Mouse (Mus musculus) R1 (cell line): ENCODE results near the gene Pcgf3.

Source experiments
- DNase-seq: peaks from one replicate; pipeline ENCODE4 v3.0.0-alpha.2; 2018; ENCODE audit warnings: low read depth, low spot score

The Pcgf3 gene

DNA sequence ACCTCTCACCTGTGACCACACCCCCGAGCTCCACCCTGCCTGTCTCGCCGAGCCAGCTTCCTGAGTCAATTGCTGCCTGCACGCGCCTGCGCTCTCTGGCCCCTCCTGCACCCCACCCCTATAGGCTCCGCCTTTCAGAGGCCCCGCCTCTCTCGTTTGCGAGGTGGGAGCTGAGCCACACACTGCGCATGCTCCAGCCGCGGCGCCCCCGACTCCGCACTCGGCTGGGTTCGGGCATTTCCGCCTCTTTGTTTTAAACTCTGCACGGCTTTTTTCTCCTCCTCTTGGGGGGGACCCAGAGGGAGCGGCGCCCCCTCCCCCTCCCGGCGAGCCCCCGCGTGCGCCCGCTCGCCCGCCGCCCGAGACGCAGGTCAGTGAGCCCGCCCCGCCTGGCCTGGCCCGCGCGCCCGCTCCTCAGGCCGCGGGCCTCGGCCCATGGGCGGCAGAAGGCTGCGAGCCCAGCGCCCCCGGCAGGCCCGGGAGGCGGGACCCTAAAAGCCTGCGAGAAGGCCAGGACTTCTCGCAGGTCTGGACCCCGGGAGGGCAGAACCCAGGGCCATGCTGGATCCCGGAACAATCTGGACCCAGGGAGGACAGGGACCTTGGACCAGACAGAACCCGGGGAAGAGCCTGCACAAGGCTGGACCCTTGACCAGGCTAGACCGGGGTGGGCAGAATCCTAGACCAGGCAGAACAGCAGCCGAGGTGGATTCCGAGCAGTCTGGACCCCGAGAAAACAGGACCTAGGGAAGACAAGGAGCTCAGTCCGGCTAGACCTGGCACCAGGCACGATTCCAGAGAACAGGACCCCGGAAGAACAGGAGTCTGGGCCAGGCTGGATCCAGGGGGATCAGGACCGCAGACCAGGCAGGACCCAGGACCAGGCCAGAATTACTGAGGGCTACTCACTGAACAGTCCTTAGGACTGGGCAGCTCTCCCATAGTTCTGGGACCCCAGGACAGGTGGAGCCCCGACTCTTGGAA is at the start of gene Pcgf3:
Pcgf3 (plus strand) TSS at position 151 of the 984 bp plus-strand sequence.
- DNase-seq: peak; percentile 97

DNA sequence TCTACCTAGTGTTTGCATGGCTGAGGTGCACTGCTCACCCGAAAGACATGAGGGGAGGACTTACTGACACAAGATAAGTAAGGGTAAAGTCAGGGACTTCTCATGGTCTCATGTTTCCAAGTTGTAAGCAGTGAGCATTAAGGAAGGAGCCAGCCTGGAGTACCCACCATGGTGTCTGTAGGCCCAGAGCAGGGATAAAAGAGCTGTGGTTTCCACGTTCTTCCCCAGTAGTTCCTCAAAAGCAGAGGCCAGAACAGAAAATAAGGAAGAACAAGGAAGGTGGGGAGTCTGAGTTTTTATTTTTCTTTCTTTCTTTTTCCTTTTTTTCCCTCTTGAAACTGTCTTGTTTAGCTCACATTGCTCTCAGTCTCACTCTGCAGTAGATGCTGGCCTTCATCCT is 46.3 kb upstream of the Pcgf3 start:
- DNase-seq: no peak

GRCm38 (mm10) chr5:108422741-108423140 is 38.3 kb upstream of the Pcgf3 start:
- DNase-seq: no peak

- no peak for DNase-seq
Measured at GRCm38 (mm10) chr5:108423427-108423826, 37.6 kb upstream of the Pcgf3 start.

- DNase-seq: peak; percentile 68
Measured at GRCm38 (mm10) chr5:108427186-108427585, 33.8 kb upstream of the Pcgf3 start.

DNA sequence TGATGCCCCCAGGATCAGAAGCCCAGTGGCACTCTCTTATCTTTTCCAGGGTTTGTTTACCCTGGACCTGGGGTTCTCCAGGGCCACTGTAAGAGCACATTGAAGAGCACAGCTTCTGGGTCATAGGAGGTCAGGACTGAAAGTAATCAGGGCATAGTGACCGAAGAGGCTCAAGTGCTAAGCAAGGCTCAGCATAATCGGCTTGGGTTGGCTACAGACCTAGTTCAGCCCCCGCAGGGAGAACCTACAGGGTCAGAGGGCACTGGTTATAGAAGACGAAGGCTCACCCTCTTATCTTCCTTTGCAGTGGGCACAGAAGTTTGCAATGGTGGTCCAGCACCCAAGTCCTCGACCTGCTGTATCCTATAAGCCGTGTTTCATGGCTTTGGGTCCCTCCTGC is 29.8 kb upstream of the Pcgf3 start:
- no peak for DNase-seq

GRCm38 (mm10) chr5:108433804-108434587 is 27.0 kb upstream of the Pcgf3 start, which contains the start of gene Atp5k:
Gene Atp5k (minus strand): TSS chr5:108434448.
- DNase-seq: peak; percentile 96

GRCm38 (mm10) chr5:108436101-108436500 is 24.9 kb upstream of the Pcgf3 start:
- DNase-seq: no peak

- DNase-seq: no peak
Measured at GRCm38 (mm10) chr5:108446973-108447372, 14.1 kb upstream of the Pcgf3 start.

DNA sequence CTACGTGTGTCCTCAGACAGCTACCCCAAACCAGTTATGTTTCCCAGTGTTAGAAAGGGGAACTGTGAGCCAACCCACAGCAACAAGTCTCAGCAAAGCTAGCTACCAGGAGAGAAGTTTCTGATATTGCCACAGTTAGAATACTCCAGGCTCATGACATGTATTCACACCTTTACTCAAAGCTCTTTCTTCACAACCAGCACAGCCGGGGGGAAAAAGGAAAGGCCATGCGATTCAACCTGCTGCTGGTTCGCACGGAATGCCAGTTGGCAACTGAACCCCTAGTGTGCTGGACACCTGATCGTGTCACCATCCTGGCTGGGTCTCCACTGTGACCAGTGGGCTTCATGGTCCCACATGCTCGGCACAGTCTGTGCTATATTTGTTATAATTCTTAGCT is 13.2 kb upstream of the Pcgf3 start:
- no peak for DNase-seq

- peak; percentile 85 for DNase-seq
Measured at GRCm38 (mm10) chr5:108448785-108449668, 12.0 kb upstream of the Pcgf3 start, which contains the start of gene Mfsd7a. Gene Mfsd7a (minus strand): TSS chr5:108448891.

DNA sequence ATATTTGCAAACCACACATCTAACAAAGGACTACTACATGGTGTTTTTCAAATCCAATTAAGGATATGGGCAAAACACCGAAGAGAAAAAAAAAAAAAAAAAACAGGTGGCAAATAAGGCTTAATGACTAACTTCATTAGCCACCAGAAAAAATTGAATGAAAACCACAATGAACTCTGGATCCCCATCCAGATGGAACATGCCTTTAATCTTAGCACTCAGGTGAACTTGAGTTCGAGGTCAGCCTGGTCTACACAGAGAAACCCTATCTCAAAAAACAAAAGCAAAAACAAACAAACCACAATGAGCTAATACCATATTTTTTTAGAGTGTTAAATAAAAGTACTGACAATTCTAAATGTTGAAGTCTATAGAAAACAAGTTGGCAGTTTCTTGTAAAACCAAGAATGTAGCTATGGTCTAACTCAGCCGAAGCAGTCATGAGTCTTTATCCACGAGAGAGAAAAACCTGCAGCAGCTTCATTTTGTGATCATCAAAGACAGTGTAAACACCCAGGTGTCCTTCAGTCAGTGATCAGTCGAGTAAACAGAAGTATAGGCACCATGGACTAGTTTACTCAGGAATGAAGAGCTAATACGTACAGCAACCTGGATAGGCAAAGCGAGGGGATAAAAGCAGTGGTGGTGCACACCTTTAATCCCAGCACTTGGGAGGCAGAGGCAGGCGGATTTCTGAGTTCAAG is 10.0 kb upstream of the Pcgf3 start:
- no peak for DNase-seq

DNA sequence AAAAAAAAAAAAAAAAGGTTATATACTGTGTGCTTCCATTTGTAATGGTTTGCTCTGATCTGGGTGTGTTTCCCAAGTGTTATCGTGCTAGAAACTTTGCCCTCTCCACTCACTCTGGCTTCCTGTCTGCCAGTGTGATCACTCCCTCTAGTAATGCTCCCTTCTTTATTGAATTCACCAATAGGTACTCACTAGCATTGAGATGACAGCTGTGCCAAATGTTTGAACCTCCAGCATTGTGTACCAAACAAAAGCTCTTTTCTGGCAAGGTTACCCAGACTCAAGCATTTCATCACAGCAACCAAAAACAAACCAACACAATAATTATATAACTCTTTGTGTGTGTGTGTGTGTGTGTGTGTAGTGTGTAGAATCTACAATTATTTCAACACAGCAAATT is 9.4 kb upstream of the Pcgf3 start:
- no peak for DNase-seq

- no peak for DNase-seq
Measured at GRCm38 (mm10) chr5:108452422-108452821, 8.6 kb upstream of the Pcgf3 start.

- DNase-seq: no peak
Measured at GRCm38 (mm10) chr5:108454094-108454493, 6.9 kb upstream of the Pcgf3 start.

- DNase-seq: no peak
Measured at GRCm38 (mm10) chr5:108458706-108459105, 2.3 kb upstream of the Pcgf3 start.

DNA sequence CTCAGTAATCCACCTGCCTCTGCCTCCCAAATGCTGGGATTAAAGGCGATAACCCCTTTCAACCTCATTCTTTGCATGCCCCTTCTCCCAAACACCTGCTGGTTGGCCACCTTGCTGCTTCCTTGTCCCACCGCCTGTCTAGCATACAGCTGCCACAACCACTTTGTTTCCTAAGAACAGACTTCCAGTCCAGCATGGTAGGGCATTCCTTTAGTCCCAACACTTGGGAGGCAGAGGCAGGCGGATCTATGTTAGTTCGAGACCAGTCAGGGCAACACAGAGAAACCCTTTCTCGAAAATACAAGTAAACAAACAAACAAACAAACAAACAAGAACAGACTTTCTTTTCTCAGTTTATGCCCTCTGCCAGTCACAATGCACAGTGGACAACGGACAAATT is 571 bp upstream of the Pcgf3 start:
- no peak for DNase-seq

- no peak for DNase-seq
Measured at GRCm38 (mm10) chr5:108462446-108462845, 1.4 kb downstream of the Pcgf3 start.

GRCm38 (mm10) chr5:108465131-108465891 is 4.3 kb downstream of the Pcgf3 start:
- no peak for DNase-seq

- no peak for DNase-seq
Measured at GRCm38 (mm10) chr5:108466647-108467046, 5.6 kb downstream of the Pcgf3 start.
